Mouse (Mus musculus) testis, adult 2 months (tissue): ENCODE results near the gene Olfr1469.

ENCODE experiments used
- CTCF ChIP-seq: fragments of 200-500 bp; IDR thresholded peaks from 2 replicates; pipeline ENCODE4 v1.5.1; 2012; ENCODE audit warnings: low read depth, mild to moderate bottlenecking, inconsistent platforms, low read length, moderate library complexity; ENCODE audit not compliant: control insufficient read depth, insufficient read depth, insufficient replicate concordance
- POLR2A ChIP-seq: fragments of 200-500 bp; IDR thresholded peaks from 2 replicates; pipeline ENCODE4 v1.6.1; 2012; ENCODE audit warnings: low read depth, mild to moderate bottlenecking, inconsistent platforms, low read length, moderate library complexity; ENCODE audit not compliant: control insufficient read depth

- TF ChIP-seq POLR2A, result no peak
- TF ChIP-seq CTCF, result no peak
Measured at GRCm38 (mm10) chr19:13455986-13456385, 48.3 kb downstream of the Olfr1469 start, which contains the start of gene Olfr1472.
